Mouse (Mus musculus): ENCODE data around the gene Tomt.
"Not testable (repeated sequence)": the region's sequence is repeated elsewhere in the genome, so short reads cannot be mapped to it uniquely, and the experiment has no call there.

Tomt gene

DNA sequence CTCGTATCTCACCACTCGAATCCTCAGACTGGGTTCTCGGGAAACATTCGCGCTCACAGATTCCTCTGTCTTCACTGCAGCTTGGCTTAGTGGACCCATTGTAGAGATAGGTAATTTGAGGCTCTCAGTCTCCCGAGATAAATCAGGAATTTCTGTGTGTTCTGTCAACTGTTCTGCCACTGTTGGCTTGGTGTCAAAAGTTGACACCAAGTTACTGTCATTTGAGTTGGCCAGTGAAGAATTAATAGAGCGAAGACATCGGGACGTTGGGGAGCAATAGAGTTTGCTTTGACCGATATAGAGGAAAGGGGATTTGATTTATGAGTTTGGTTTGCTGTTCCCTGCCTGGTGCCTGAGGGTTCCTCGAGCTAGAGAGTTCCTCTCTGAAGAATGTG is at the start of gene Tomt:
Gene Tomt (minus strand): TSS at position 73 of the 395 bp plus-strand sequence.
- in situ Hi-C loops (cut with MboI; ENCODE audit: low sequenced_read_pairs): no loop called here

DNA sequence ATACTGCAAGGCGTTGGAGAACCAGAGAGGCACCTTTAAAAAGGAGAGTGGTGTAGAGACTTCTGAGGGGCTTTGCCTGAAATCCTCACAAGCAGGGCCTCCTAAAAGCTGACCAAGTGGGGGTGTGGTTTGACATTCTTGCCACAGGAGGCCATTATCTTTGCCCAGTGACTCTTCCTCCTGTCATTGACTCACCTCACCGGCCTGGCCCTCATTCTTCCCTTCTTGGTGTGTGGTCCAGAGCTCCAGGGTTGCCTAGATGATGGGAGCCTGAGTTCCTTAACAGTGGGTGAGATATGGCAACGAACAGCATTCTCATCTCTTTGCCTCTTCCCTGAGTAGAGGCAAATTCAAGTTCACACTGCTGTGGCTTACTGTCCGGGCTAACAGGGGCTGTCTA is 49.7 kb upstream of the Tomt start:
- in situ Hi-C loops (cut with MboI; ENCODE audit: low sequenced_read_pairs): no loop called here

DNA sequence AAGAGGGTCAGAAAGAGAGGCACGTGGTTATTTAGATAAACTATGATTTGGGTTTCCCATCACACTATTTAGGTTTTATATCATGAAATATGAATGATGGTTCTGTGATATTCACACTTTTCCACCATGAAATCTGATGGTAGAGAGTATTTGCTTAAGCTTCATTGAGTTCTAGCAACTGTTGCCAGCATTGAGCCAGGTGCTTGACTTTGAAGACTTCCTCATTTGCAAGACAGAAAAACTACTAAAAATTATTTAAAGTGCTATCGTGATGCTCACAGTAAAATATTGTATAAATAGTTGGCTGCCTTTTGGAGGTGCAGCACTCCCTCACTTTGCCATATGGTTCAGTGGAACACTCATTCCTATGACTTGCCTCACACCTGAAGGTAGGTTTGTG is 49.1 kb upstream of the Tomt start:
- in situ Hi-C loops (cut with MboI; ENCODE audit: low sequenced_read_pairs): no loop called here

DNA sequence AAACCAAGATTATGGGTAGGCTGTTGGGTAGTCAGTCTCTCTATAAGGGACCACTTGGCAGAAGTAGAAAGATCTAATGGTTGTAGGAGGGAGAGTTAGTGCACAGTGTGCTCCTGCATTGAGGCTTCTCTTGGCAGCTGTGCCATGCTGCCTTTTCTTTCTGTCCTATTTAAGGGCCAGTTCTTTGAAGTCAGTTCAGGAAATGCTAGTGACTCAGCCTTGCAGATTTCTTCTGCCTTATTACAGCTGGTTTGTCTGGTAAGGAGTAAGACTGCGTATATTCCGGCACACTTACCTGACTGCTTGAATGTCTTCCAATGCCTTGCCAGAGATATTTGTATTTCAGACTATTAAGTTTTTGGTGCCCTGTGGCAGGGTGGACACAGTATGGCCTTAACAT is 48.0 kb upstream of the Tomt start:
- in situ Hi-C loops (cut with MboI; ENCODE audit: low sequenced_read_pairs): no loop called here

DNA sequence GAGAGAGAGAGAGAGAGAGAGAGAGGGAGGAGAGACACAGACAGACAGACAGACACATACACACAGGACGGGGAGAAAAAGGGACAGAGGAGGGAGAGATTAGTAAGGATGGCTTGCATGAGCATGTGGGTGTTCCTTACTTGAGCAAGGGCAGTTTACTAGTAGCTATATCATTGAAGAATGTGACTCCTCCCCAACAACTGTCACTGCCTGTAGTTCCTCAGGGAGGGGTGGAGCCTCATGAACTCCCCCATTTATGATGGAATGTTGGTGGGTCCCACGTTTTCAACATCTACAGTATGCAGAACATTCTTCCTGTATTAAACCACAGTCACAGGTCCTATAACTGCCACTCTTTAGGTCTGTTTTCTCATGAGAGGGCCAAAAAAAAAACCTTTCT is 45.9 kb upstream of the Tomt start:
- in situ Hi-C loops (cut with MboI; ENCODE audit: low sequenced_read_pairs): no loop called here

DNA sequence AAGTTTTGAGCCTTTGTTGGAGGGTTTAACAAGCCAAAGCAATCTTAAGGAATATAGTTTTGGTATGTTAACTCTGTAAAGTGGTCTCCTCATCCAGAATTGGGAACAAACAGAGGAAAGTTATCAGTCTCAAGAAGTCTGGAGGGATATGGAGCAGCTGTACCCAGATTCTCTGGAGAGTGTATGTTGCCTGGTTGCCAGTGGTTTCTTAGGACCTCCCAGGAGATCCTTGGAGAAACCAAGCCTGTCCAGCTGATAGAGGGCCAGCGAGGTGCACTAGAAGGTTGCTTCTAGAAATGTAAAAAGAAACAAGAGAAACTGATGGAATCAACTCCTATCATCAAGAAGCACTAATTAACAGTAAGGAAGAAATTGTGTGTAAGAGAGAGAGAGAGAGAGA is 45.5 kb upstream of the Tomt start:
- in situ Hi-C loops (cut with MboI; ENCODE audit: low sequenced_read_pairs): no loop called here

DNA sequence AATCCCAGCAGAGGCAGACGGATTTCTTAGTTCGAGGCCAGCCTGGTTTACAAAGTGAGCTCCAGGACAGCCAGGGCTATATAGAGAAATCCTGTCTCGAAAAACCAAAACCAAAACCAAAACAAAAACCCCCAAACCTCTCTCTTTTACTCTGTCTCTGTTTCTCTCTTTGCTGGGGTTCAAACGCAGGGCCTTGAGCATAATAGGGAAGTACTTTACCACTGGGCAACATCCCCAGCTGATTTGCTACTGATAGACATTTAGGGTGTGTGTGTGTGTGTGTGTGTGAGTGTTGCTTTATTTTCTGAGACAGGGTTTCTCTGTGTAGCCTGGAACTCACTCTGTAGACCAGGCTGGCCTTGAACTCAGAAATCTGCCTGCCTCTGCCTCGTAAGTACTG is 42.8 kb upstream of the Tomt start:
- in situ Hi-C loops (cut with MboI; ENCODE audit: low sequenced_read_pairs): not testable (repeated sequence)

DNA sequence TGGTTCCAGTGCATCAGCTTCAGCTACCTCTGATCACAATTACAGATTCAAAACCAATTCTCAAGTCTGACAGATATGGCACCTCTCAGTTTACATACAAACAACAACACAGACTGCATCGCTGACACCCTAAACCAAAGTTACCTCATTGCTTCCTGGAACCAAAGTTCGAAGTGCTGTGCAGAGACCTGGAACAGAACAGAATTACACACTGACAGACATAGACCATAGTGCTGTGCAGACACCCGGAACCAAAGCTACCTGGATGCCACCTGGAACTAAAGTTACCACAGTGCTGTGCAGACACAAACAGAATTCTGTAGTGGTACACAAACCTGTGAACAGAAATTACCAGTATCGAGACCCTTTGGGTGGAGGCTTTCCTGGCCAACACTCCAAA is 33.6 kb upstream of the Tomt start:
- in situ Hi-C loops (cut with MboI; ENCODE audit: low sequenced_read_pairs): no loop called here

DNA sequence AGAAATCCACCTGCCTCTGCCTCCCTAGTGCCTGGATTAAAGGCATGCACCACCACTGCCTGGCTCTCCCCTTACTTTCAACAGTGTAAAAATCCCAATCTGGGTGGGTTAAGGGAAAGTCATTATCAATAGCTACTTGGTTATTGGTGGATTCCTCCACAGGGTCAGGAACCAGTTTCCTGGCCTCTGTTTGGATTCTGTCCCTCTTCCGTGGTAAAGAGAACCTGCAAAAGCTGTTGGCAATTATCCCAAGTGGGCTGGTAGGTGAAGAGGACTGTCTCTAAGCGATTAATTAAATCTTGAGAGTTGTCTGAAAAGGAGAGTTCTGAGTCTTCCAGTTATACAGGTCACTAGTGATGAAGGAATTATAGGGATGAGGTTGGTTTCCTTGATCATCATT is 32.2 kb upstream of the Tomt start:
- in situ Hi-C loops (cut with MboI; ENCODE audit: low sequenced_read_pairs): no loop called here

DNA sequence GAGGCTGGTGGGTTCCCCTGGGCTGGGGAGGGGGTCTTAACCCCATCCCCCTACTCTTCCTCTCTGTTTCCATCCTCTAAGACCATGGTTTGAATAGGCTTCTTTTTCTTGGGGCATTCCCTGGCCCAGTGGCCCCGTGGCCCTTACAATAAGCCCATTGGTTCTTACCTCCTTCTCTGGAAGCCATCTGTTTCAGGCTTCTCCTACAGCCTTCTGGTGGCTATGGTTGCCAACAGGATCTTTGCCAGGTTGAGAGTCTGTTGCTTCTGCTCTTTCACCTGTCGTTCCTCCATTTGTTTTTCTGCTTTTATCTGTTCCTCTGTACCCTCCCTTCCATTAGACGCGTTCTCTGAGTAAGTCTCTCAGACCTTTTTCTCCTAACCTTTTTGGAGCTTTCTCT is 31.4 kb upstream of the Tomt start:
- in situ Hi-C loops (cut with MboI; ENCODE audit: low sequenced_read_pairs): no loop called here

DNA sequence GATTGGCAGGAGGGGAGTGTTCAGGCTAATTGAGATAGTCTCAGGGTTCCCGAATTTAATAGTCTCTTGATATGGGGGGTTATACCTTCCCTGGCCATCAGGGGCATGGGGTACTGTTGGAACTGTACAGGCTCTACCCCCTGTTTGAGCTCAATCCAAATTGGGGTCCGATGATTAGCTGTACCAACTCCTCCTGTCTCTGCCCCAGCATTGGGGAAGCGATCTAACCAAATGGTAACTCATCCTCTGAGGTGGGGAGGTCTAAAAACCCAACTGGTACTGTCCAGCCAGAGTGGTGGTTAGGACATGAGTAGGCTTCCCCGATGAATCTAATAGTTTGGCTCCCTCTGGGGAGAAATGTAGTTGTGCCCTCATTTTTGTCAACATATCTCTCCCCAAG is 30.8 kb upstream of the Tomt start:
- in situ Hi-C loops (cut with MboI; ENCODE audit: low sequenced_read_pairs): no loop called here

DNA sequence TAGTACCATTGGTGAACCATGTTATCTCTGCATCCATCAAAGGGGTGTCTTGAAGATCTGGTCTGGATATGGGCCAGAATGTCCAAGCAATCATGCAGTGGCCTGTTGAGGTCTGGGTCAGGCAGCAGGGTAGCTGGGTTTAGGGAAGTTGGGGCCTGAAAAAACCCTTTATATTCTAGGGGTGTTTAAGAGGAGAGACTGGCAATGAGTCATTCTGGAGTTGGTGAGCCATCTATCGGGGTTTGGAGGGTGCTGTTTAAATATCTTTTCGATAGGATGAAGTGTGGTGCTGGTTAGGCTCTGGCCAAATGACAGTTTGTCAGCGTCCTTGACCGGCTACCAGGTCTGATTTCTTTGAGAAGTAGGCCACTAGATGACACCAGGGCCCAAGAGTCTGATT is 29.8 kb upstream of the Tomt start:
- in situ Hi-C loops (cut with MboI; ENCODE audit: low sequenced_read_pairs): no loop called here

DNA sequence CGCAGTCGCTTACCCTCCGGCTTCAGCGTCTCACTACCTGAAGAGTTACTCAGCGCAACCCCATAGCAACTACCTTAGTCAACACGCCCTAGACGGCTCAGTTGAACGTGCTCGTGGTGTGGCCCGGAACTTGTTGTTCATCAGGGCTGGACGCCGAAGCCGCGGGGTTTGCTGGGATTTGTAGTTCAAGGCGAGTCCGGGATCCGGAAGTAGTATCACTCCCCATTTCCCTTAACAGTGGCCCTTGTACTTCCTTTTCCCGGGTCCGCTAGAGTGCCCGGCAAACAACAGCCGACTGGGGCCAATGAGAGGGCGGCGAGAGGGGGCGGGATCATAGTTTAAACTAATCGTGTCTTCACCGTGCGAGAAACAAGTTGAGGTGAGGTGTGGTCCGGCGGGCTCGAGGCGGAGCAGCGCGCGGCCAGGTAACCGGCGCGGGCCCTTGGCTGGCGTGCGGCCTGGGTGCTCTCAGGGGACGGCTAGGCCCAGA is 27.6 kb upstream of the Tomt start, which contains the start of the genes Lrrc51 and Numa1:
Gene Lrrc51 (minus strand): TSS at position 145 of the 490 bp plus-strand sequence.
Gene Numa1 (plus strand): TSS at position 361 of the 490 bp plus-strand sequence.
- in situ Hi-C loops (cut with MboI; ENCODE audit: low sequenced_read_pairs): no loop called here

DNA sequence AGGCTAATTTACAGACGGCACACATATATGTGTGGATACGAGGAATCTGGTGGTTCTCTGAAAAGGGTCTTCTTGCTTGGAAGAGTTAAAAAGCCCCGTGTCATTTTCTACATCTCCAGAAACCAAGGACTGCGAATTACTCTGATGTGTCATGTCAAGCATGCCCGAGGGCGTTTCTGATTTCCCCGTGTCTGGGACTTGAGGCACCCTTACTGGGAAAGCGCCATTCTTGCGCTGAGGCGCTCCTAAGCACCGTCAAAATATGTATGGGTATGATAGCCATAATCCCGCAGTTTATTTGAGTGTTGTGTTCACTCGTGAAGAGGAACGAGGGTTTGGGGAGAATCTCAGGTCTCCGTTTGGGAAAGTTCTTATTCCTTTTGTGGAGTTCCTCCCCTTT is 27.1 kb upstream of the Tomt start:
- in situ Hi-C loops (cut with MboI; ENCODE audit: low sequenced_read_pairs): no loop called here

DNA sequence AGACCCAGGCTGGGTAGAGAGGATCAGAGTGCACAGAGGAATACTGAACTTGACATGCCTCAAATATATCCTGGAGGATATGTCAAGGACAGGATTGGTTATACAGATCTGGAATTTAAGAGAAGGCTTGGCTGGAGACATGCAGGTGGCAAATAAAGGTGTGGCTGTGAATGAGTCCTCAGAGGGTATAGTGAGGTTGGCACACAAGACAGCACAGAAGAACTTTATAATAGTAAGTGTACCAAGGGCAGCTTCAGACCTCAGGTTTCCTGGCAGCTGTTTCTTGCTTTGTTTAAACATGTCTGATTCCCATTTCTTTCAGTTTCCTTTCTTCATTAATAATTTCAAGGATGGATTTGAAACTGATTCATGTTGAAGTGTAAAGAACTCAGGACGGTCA is 26.4 kb upstream of the Tomt start:
- in situ Hi-C loops (cut with MboI; ENCODE audit: low sequenced_read_pairs): no loop called here

DNA sequence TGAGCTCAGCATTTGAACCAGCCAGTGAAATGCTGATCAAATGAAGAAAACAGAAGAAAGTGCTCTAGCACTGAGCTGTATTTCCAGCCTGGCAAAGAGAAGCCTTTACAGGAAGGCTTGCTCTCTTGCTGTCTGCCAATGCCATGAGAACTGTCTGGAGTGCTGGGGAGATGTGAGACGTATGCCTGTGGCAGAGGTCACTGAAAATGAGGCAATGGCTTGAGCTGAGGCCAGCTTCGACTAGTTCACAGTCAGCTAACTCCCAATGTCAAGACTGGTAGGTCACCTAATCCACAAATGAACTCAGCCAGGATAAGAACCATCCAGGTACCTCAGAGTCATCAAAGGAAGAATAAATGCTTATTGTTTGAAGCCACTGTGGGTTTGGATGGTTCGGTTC is 21.9 kb upstream of the Tomt start:
- in situ Hi-C loops (cut with MboI; ENCODE audit: low sequenced_read_pairs): no loop called here

DNA sequence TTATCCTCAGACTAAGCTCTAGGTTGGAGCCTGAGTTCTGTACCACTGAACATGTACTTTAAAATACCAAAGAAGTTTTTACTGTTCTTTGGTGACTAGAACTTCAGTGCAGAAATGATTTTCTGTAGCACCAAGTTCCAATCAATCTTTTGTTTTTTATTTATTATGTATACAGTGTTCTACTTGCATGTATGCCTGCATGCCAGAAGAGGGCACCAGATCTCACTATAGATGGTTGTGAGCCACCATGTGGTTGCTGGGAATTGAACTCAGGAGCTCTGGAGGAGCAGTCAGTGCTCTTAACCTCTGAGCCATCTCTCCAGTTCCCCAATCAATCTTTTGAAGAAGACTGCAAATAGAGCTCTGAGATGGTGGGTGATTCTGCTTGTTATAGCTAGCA is 19.7 kb upstream of the Tomt start:
- in situ Hi-C loops (cut with MboI; ENCODE audit: low sequenced_read_pairs): not testable (repeated sequence)

DNA sequence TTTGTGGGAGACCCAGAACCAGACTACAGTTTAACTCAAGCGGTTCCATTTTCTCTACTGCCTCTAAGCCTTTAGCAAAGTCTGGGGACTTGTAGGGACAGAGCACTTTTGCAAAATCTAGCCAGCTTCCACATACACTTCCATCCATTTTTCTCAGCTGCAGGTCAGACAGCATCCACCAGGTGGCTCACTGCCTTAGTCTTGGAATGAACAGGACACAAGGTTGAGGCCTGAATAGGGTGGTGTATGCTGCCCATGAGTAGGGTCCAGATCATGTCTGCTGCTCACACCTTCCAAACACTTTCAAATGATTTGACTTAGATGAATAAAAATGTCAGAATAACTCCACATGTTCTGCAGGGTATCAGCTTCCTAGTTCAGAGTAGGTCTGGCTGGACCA is 11.9 kb upstream of the Tomt start:
- in situ Hi-C loops (cut with MboI; ENCODE audit: low sequenced_read_pairs): no loop called here

DNA sequence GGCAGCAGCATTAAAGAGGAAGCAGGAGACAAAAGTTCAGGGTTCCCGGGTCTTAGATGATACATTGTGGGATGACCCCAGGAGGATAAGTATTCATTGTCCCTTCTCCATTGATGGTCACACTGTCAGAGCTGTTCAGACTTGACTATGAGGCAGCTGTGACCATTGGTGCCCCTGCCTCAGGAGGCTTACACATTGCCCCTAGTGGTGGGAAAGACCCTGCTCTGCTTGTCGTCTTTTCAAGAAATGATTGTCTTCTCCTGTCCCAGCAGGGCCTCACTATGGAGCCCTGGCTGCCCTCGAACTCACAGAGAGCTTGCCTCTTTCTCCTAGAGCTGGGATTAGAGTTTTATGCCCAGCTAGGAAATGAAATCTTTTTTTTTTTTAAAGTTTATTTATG is 5.8 kb upstream of the Tomt start:
- in situ Hi-C loops (cut with MboI; ENCODE audit: low sequenced_read_pairs): no loop called here

DNA sequence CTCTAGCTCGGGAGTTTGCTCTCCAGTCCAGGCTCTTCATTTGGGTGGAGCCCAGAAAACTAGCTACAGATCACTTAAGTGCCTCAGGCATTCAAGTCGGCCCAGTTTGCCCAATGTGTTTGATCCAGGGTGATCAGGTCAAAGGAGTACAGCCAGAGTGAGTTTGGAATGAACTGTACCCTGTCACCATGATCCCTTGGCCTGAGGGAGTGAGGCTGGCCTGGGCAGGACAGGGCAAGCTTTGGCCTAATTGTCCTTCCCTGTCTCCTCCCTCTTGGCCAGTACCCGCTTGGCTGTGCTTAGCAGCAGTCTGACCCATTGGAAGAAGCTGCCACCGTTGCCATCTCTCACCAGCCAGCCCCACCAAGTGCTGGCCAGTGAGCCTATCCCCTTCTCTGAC is 4.0 kb upstream of the Tomt start:
- in situ Hi-C loops (cut with MboI; ENCODE audit: low sequenced_read_pairs): no loop called here

DNA sequence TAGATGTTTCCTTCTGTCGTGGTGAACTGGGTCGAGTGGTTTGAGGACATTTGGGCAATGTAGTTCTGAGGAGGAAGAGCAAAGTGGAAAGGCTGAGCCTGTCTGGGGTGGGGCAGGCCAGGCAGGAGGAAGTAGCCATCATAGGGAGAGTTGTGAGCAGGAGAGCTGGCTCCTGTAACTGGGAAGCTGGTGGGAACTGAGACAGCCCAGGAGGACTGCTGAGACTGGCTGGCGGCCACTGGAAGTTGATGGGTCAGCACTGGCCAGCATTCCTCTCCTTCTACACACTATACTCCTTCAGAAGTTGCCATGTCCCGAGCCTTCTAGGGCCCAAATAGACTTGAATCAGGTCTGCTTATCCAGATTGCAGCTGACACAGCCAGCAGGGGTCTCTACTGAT is 2.2 kb upstream of the Tomt start:
- in situ Hi-C loops (cut with MboI; ENCODE audit: low sequenced_read_pairs): no loop called here

DNA sequence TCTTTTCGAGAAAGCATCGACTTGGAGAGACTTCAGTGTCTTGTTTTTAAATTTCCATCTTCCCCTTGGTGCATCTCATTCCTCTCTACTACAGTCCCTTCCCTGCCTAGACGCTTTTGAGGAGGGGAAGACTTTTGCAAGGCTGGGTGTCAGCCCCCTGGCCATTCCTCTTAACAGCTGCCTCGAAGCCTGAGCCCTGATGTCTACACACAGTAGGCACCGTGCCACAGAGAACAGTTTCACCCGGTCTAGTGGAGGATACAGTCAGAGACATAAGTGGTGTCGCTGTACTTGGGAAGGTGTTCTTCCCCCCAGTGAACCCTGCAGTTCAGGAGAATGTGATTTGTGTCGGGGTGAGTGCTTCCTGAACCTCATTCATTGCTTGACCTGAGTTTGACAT is 537 bp upstream of the Tomt start:
- in situ Hi-C loops (cut with MboI; ENCODE audit: low sequenced_read_pairs): no loop called here

DNA sequence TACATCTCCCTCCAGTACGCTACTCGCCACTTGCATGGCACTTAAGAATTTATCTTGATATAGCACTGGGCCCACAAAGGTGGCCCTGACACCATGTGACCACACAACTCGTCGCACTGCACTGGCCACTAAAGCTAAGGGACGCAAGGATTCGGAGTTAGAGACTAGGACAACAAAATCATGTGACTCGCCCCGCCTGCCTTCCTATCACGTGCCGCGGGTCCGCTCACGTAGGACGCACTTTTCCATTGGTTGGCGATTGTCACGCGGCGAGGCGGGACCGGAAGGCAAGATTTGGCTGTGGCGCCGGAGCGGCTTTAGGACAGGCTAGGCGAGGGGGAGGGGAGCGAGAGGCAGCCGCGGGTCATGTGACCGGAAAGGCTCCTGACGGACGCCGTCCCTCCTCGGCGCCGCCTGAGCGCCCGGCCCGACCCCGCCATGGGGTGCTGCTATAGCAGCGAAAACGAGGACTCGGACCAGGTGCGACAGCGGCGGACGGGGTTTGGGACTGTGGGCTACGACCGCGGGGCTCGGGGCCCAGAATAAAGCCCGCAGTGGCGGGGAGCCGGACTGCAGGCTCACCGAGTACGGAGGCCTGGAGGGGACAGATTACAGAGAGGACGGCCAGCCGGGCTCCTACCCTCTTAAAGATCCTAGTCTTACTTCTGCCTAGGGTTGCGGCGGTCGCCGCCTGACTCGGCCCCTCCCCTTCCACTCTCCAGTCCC is 435 bp downstream of the Tomt start, which contains the start of gene Lamtor1:
Gene Lamtor1 (plus strand): TSS at position 344 of the 726 bp plus-strand sequence.
- in situ Hi-C loops (cut with MboI; ENCODE audit: low sequenced_read_pairs): no loop called here
